Mouse (Mus musculus) right cerebral cortex, adult 2 months (tissue): Measurements from ENCODE around the gene Lrrc4c.

Experiments
- DNase-seq, 2 experiments: peaks; one replicate each; pipeline ENCODE4 v3.0.0; 2021 to 2022; ENCODE audit warnings: low spot score in 2 of 2

Gene Lrrc4c

GRCm38 (mm10) chr2:96537469-96537868 is 219.5 kb downstream of the Lrrc4c start:
- no peak for DNase-seq

GRCm38 (mm10) chr2:96547171-96547570 is 229.2 kb downstream of the Lrrc4c start:
- DNase-seq = no peak

- no peak for DNase-seq
Measured at GRCm38 (mm10) chr2:96573755-96574154, 255.8 kb downstream of the Lrrc4c start.

- no peak for DNase-seq
Measured at GRCm38 (mm10) chr2:96577701-96578100, 259.7 kb downstream of the Lrrc4c start.

GRCm38 (mm10) chr2:96580136-96580733 is 262.3 kb downstream of the Lrrc4c start:
- DNase-seq = no peak

- peak; percentile 79 to 83 for DNase-seq
Measured at GRCm38 (mm10) chr2:96585665-96586064, 267.7 kb downstream of the Lrrc4c start.

- DNase-seq = no peak
Measured at GRCm38 (mm10) chr2:96604801-96605200, 286.8 kb downstream of the Lrrc4c start.

GRCm38 (mm10) chr2:96614121-96614520 is 296.2 kb downstream of the Lrrc4c start:
- no peak for DNase-seq

GRCm38 (mm10) chr2:96618691-96619205 is 300.8 kb downstream of the Lrrc4c start:
- DNase-seq = peak; percentile 30 to 34

- no peak for DNase-seq
Measured at GRCm38 (mm10) chr2:96667113-96667512, 349.1 kb downstream of the Lrrc4c start.

- no peak for DNase-seq
Measured at GRCm38 (mm10) chr2:96681806-96682205, 363.8 kb downstream of the Lrrc4c start.

GRCm38 (mm10) chr2:96685328-96685727 is 367.4 kb downstream of the Lrrc4c start:
- no peak for DNase-seq

- no peak for DNase-seq
Measured at GRCm38 (mm10) chr2:96705004-96705403, 387.0 kb downstream of the Lrrc4c start.

- peak; percentile 31 to 34 for DNase-seq
Measured at GRCm38 (mm10) chr2:96707772-96708350, 389.9 kb downstream of the Lrrc4c start.

GRCm38 (mm10) chr2:96714561-96714960 is 396.6 kb downstream of the Lrrc4c start:
- DNase-seq = peak; percentile 15 to 40

- DNase-seq = peak; percentile 38 to 44
Measured at GRCm38 (mm10) chr2:96717353-96717752, 399.4 kb downstream of the Lrrc4c start.

- DNase-seq = no peak
Measured at GRCm38 (mm10) chr2:96723395-96723794, 405.4 kb downstream of the Lrrc4c start.

- DNase-seq = no peak
Measured at GRCm38 (mm10) chr2:96736081-96736480, 418.1 kb downstream of the Lrrc4c start.

- DNase-seq = no peak
Measured at GRCm38 (mm10) chr2:96755066-96755465, 437.1 kb downstream of the Lrrc4c start.

GRCm38 (mm10) chr2:96757701-96758100 is 439.7 kb downstream of the Lrrc4c start:
- no peak for DNase-seq

- DNase-seq = peak; percentile 15 to 30
Measured at GRCm38 (mm10) chr2:96763538-96763937, 445.6 kb downstream of the Lrrc4c start.

- no peak for DNase-seq
Measured at GRCm38 (mm10) chr2:96775376-96775775, 457.4 kb downstream of the Lrrc4c start.

GRCm38 (mm10) chr2:96796681-96797385 is 478.9 kb downstream of the Lrrc4c start:
- no peak for DNase-seq
